Mouse (Mus musculus) G1E (cell line): ENCODE data around the gene Spaca1.

Experiments used
- CTCF ChIP-seq: IDR thresholded peaks from 2 replicates; pipeline ENCODE4 v1.5.1; 2012; ENCODE audit warnings: low read depth, low read length, inconsistent platforms, mixed read lengths
- GATA1 ChIP-seq: IDR thresholded peaks from 2 replicates; pipeline ENCODE4 v1.6.1; 2012; ENCODE audit warnings: borderline replicate concordance, low read length, inconsistent platforms, mixed read lengths
- TAL1 ChIP-seq: conservative IDR thresholded peaks from 2 replicates; pipeline ENCODE4 v1.6.1; 2012; ENCODE audit warnings: low read depth, low read length, inconsistent platforms, mixed read lengths

GRCm38 (mm10) chr4:34049571-34050255, at the start of gene Spaca1:
- no peak for TF ChIP-seq CTCF
- TF ChIP-seq GATA1 = no peak
- TF ChIP-seq TAL1 = no peak
